Mouse (Mus musculus) heart, postnatal 0 days (tissue): ENCODE data around the gene Sox12. TPM values are rescaled to one million over a fixed set of nuclear protein-coding genes. Genes with fewer than 3 reads are reported as not detected.

Experiments used
- ATAC-seq: fragments of 200-750 bp; cut with Nextera tagmentation; 2 replicates; pipeline ENCODE4 v1.8.0; 2017; ENCODE audit warnings: low read depth, moderate number of reproducible peaks, moderate library complexity; ENCODE audit not compliant: insufficient read depth
- DNase-seq: peaks from one replicate; pipeline ENCODE4 v3.0.0-alpha.2; 2016; ENCODE audit warnings: low spot score
- H3K27ac ChIP-seq: fragments of 300-500 bp; sonication (generic); 2 replicates; pipeline ENCODE4 v1.5.1; 2014; ENCODE audit warnings: low read depth, mild to moderate bottlenecking
- H3K27me3 ChIP-seq: fragments of 300-500 bp; sonication (generic); 2 replicates; pipeline ENCODE4 v1.6.1; 2014; ENCODE audit warnings: low read length, mixed read lengths; ENCODE audit not compliant: control insufficient read depth, insufficient read depth
- H3K36me3 ChIP-seq: fragments of 300-500 bp; sonication (generic); replicated peaks from 2 replicates; pipeline ENCODE4 v1.6.1; 2014; ENCODE audit warnings: low read length, mixed read lengths; ENCODE audit not compliant: control insufficient read depth, insufficient read depth
- H3K4me1 ChIP-seq: fragments of 300-500 bp; sonication (generic); 2 replicates; pipeline ENCODE4 v1.6.1; 2014; ENCODE audit warnings: antibody characterized with exemption; ENCODE audit not compliant: control insufficient read depth, insufficient read depth
- H3K4me2 ChIP-seq: fragments of 300-500 bp; sonication (generic); 2 replicates; pipeline ENCODE4 v1.6.1; 2014; ENCODE audit warnings: low read depth, mild to moderate bottlenecking, low read length, moderate library complexity
- H3K4me3 ChIP-seq: fragments of 300-500 bp; sonication (generic); 2 replicates; pipeline ENCODE4 v1.5.1; 2014; ENCODE audit warnings: low read depth, low read length
- H3K9ac ChIP-seq: fragments of 300-500 bp; sonication (generic); replicated peaks from 2 replicates; pipeline ENCODE4 v1.6.1; 2014; ENCODE audit warnings: low read depth, low read length, mixed read lengths
- H3K9me3 ChIP-seq: fragments of 300-500 bp; sonication (generic); replicated peaks from 2 replicates; pipeline ENCODE4 v1.6.1; 2016; ENCODE audit warnings: low read length; ENCODE audit not compliant: control insufficient read depth
- CTCF ChIP-seq: IDR thresholded peaks from 2 replicates; pipeline ENCODE4 v1.5.1; 2016; ENCODE audit warnings: antibody characterized with exemption, control low read depth, low read depth
- EP300 ChIP-seq: IDR thresholded peaks from 2 replicates; pipeline ENCODE4 v1.6.1; 2016; ENCODE audit warnings: antibody characterized with exemption, low read depth
- WGBS: fragments of 180-500 bp; shearing (Covaris S2); extraction: QIAGEN DNeasy Blood & Tissue Kit; methylation state at CpG from one replicate; pipeline ENCODE4 v1.1.7; 2014; 5-methylcytosine and 5-hydroxymethylcytosine counted together
- polyA plus RNA-seq: library from polyadenylated mRNA; unstranded; fragments of >200 nt; fragmentation: Nextera tagmentation; extraction: Ambion mirVana; gene quantifications from 2 replicates; pipeline ENCODE4 v1.2.1, GENCODE M21; 2015
- total RNA-seq: library from RNA; depleted of rRNA; stranded (reverse); fragments of >200 nt; gene quantifications from 2 replicates; pipeline ENCODE4 v1.2.3, GENCODE M21; 2014; ENCODE audit warnings: low replicate concordance

The Sox12 gene
- total and polyA plus RNA-seq, 2 experiments from 2014 or later, result 5.5 to 19.9 TPM

DNA sequence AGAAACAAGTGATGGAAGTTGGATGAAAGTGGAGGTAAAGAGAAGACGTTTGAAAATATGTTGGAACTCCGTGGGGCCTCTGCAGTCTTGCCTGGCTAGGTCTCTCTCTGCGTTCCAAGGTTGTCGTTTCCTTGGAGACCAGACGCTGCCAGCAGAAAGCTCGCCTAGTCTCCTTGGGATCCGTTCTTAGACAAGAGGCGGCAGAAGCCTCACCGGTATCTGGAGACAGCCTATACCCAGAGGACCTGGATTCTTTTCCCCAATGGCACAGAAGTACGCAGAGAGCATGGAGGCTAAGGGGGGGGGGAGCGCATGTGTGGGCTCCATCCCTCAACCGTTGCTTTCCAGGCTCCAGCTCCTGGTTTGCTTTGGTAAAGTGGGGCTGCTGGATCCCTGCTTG, 29.6 kb upstream of the Sox12 start:
- no peaks in the 10 kb centered on the region for H3K36me3 ChIP-seq
- no peak overlapping the region for H3K9ac ChIP-seq
- WGBS, result 12% methylated on average over 12 of the region's 12 CpGs
- H3K4me3 ChIP-seq, result no peak overlapping the region
- TF ChIP-seq CTCF, result no peak
- TF ChIP-seq EP300, result no peak
- H3K9me3 ChIP-seq, result no peaks in the 10 kb centered on the region
- DNase-seq, result no peak
- H3K4me1 ChIP-seq, result peaks cover 4% of the 10 kb centered on the region; the same call in 1 of the 2 replicates
- no peak for ATAC-seq
- H3K27ac ChIP-seq, result no peak overlapping the region
- no peaks in the 10 kb centered on the region for H3K27me3 ChIP-seq
- H3K4me2 ChIP-seq, result 0 out of 2 replicates have a peak overlapping the region, but pooled peaks have one; percentile 9

DNA sequence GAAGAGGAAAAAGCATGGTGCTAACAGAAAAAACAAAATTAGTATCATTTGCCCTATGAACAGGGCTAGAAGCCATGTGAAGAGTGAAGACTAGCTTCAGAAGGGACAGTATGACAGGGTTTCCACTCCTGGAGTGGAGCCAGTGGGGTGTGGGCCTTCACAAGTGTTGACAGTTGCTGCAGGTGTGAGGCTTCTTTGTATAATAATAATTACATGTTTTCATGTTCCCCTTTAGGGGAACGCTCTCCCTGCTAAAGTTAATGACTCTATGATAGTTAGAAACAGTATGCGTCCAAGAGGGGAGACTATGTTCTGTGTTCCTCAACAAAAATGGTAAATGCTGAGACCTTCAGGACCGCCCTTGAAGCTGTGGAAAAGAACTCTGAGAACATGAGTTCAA, 17.9 kb upstream of the Sox12 start:
- Histone ChIP-seq H3K9ac (no peak overlapping the region), H3K9me3 (no peaks in the 10 kb centered on the region), H3K27ac (peak overlapping the region; percentile 98), H3K4me2 (peak overlapping the region; percentile 82; the same call in 1 of the 2 replicates), H3K4me1 (peaks cover 19% of the 10 kb centered on the region), H3K36me3 (no peaks in the 10 kb centered on the region), H3K4me3 (no peak overlapping the region), H3K27me3 (no peaks in the 10 kb centered on the region)
- TF ChIP-seq EP300, result no peak
- no peak for TF ChIP-seq CTCF
- no peak for DNase-seq
- ATAC-seq, result no peak
- WGBS, result 96% methylated on average over 3 of the region's 3 CpGs

DNA sequence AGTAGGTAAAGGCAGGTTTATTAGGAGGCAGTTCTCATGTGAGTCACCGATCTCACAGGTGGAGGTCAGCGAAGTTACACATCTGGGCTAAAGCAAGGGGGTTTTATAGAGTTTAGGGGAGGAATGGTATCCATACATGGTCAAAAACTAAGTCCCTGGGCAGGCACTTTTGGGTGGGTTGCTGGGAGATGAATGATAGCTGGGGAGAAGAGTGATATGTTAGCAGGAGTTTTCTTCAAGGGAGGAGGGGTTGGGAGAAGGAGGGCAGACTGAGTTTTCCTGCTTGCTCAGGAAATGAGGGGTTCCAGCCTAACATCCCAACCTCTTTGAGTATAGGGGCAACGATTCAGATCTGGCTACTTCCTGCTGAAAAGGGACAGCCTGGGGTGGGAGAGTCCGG, 17.4 kb upstream of the Sox12 start, which contains the start of gene 6820408C15Rik:
TSS of gene 6820408C15Rik (plus strand) at position 301 of the 400 bp plus-strand sequence.
- Histone ChIP-seq H3K27ac (peak within 1 kb of the TSS; percentile 98), H3K4me2 (peak within 1 kb of the TSS; percentile 82), H3K4me3 (peak within 1 kb of the TSS; percentile 89), H3K27me3 (no peaks in the 10 kb centered on the region), H3K36me3 (no peaks in the 10 kb centered on the region), H3K9ac (peak within 1 kb of the TSS; percentile 98), H3K9me3 (no peaks in the 10 kb centered on the region), H3K4me1 (peaks cover 22% of the 10 kb centered on the region)
- TF ChIP-seq CTCF, result no peak
- TF ChIP-seq EP300, result no peak
- ATAC-seq, result no peak
- no peak for DNase-seq
- WGBS, result 21% methylated on average over 4 of the region's 4 CpGs

DNA sequence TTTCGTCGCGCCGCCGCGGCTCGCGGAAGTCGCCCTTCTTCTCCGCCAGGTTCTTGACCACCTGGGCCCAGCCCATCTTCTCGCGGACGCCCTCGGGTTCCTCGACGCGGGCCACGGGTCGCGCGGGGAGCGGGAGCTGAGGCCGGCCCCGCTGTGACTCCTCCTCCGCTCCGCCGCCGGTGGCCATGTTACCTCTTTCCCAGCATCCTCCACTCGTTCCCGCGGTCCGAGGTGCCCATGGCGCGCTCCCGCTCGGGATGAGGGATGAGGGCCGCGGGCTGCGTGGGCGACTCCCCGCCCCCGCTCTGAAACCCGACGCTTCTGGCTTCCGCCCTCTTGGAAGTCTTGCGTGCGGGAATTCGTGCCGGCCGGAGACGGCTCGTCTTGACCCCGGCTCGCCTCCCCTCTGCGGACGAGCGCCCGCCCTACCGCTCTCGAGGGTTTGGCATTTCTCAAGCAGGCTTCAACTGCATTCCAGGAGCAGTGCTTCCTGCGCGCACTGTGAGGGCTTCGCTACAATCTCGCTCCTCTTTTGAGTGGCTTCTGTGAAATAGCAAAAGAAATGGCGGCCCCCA, 16.8 kb upstream of the Sox12 start, which contains the start of gene Zcchc3:
TSS of gene Zcchc3 (minus strand) at position 437 of the 575 bp plus-strand sequence.
- TF ChIP-seq EP300 (peak; percentile 62; the same call in 1 of the 2 replicates), CTCF (no peak)
- peak within 1 kb of the TSS; percentile 98 for H3K9ac ChIP-seq

DNA sequence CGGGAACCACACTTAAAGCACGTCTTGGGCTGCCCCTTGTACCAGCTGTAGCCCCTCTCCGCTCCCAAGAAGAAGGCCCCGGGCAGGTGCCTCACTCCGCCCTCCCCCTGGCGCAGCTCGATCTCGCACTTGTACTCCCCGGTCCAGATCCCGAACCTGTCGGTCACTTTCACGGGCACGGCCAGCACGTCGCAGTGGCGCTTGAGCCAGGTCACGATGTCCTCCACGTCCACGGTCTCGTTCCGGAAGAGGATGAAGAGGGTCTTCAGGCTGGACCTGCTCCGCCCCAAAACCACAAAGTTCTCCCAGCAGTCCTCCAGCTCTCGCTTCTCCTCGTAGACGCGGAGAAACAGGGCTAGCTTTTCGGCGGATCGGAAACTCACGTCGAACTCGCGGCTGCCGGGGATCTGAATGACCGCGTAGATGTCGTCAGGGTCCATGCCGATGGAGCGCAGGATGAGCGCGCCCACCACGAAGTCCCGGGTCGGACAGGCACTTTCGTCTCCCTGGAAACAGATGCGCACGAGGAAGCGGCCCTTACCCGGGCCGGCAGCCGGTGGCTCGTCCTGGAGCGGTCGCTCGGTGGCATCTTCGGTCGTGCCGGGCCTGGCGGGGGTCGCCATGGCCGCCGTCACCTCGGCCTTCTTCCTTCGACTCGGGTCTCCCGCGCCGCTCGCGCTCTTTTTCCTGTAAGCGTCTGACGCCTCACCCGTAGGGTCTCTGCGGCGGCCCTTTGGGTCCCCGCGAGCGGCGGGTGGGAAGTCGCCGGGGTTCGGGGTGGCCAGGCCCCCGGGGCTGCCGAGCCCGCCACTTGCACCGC, 16.1 kb upstream of the Sox12 start:
- ATAC-seq (peak; percentile 12; the same call in 1 of the 2 replicates), DNase-seq (no peak)
- WGBS, result under 1% methylated on average over 84 of the region's 86 CpGs
- H3K4me2 ChIP-seq, result peak overlapping the region; percentile 82
- peak overlapping the region; percentile 89 for H3K4me3 ChIP-seq
- H3K27ac ChIP-seq, result peak overlapping the region; percentile 98
- no peaks in the 10 kb centered on the region for H3K36me3 ChIP-seq
- TF ChIP-seq CTCF (no peak), EP300 (no peak; the same call in 1 of the 2 replicates)
- no peaks in the 10 kb centered on the region for H3K27me3 ChIP-seq
- H3K9ac ChIP-seq, result peak overlapping the region; percentile 98
- H3K9me3 ChIP-seq, result no peaks in the 10 kb centered on the region
- peaks cover 28% of the 10 kb centered on the region for H3K4me1 ChIP-seq

More for the DNA sequence above, 16.8 kb upstream of the Sox12 start, which contains the start of gene Zcchc3:
- Histone ChIP-seq H3K36me3 (no peaks in the 10 kb centered on the region), H3K9me3 (no peaks in the 10 kb centered on the region), H3K4me1 (peaks cover 28% of the 10 kb centered on the region), H3K27me3 (no peaks in the 10 kb centered on the region), H3K4me2 (peak within 1 kb of the TSS; percentile 82), H3K4me3 (peak within 1 kb of the TSS; percentile 89), H3K27ac (peak within 1 kb of the TSS; percentile 98)
- ATAC-seq, result peak; percentile 84
- under 1% methylated on average over 60 of the region's 65 CpGs for WGBS
- peak; percentile 93 for DNase-seq
